Mouse (Mus musculus) forebrain, embryonic 12.5 days (tissue): ENCODE measurements at regions not wholly inside any gene's neighbourhood (a gene's known extent, or its start where the extent isn't known, plus 50 kb on each side); places are given as distances from the start of the nearest gene placed in this dataset.
A peak's percentile ranks its signal among the peaks of the same experiment; 100 is the strongest.

Experiments
- ATAC-seq: fragments of 200-750 bp; cut with Nextera tagmentation; 2 replicates; pipeline ENCODE4 v1.8.0; 2017; ENCODE audit warnings: moderate TSS enrichment; ENCODE audit not compliant: low FRiP score
- H3K27ac ChIP-seq: fragments of 300-500 bp; sonication (generic); 2 replicates; pipeline ENCODE4 v1.5.1; 2016; ENCODE audit warnings: mild to moderate bottlenecking
- H3K27me3 ChIP-seq: fragments of 300-500 bp; sonication (generic); 2 replicates; pipeline ENCODE4 v1.6.1; 2016; ENCODE audit warnings: mild to moderate bottlenecking
- H3K36me3 ChIP-seq: fragments of 300-500 bp; sonication (generic); replicated peaks from 2 replicates; pipeline ENCODE4 v1.6.1; 2016; ENCODE audit warnings: mild to moderate bottlenecking
- H3K4me1 ChIP-seq: fragments of 300-500 bp; sonication (generic); 2 replicates; pipeline ENCODE4 v1.6.1; 2016
- H3K4me2 ChIP-seq: fragments of 300-500 bp; sonication (generic); 2 replicates; pipeline ENCODE4 v1.6.1; 2016; ENCODE audit warnings: mild to moderate bottlenecking, moderate library complexity
- H3K4me3 ChIP-seq: fragments of 300-500 bp; sonication (generic); replicated peaks from 2 replicates; pipeline ENCODE4 v1.5.1; 2016; ENCODE audit warnings: mild to moderate bottlenecking
- H3K9ac ChIP-seq: fragments of 300-500 bp; sonication (generic); 2 replicates; pipeline ENCODE4 v1.6.1; 2016; ENCODE audit warnings: mild to moderate bottlenecking
- H3K9me3 ChIP-seq: fragments of 300-500 bp; sonication (generic); 2 replicates; pipeline ENCODE4 v1.6.1; 2016
- WGBS: fragments of 180-500 bp; shearing (Covaris S2); methylation state at CpG from one replicate; pipeline ENCODE4 v1.1.7; 2016; 5-methylcytosine and 5-hydroxymethylcytosine counted together

- H3K4me3 ChIP-seq, result no peak overlapping the region
- no peaks in the 10 kb centered on the region; the same call in 1 of the 2 replicates for H3K4me1 ChIP-seq
- no peaks in the 10 kb centered on the region for H3K36me3 ChIP-seq
- no peak for ATAC-seq
- no peaks in the 10 kb centered on the region for H3K9me3 ChIP-seq
- H3K4me2 ChIP-seq, result no peak overlapping the region
- H3K27me3 ChIP-seq, result no peaks in the 10 kb centered on the region
- no peak overlapping the region for H3K9ac ChIP-seq
- 73% methylated on average over 4 of the region's 4 CpGs for WGBS
- H3K27ac ChIP-seq, result no peak overlapping the region
Measured at GRCm38 (mm10) chr2:78393090-78393489, 446.9 kb upstream of the Cwc22 start.

DNA sequence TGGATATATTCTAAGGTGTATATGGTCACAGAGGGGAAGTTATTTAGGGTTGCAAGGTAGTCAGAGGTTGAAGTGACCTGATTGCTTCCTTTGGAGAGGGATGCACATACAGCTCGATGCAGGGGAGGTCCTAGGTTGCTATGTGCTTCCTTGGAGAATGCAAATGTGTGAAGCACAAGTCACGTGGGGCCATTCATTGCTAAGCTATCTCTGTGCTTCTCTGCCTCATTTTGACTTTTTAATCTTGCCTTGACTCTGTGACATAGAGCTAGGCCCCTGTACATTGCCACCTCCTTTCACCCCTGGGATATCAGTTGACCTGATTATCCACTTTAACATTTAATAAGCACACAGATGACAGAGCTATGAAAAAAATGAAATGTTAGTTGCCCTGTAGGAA lies 446.2 kb upstream of the Cwc22 start:
- H3K27me3 ChIP-seq, result no peaks in the 10 kb centered on the region
- H3K9ac ChIP-seq, result no peak overlapping the region
- H3K4me1 ChIP-seq, result no peaks in the 10 kb centered on the region; the same call in 1 of the 2 replicates
- ATAC-seq, result no peak
- no peak overlapping the region for H3K4me3 ChIP-seq
- H3K27ac ChIP-seq, result no peak overlapping the region
- H3K36me3 ChIP-seq, result no peaks in the 10 kb centered on the region
- no peak overlapping the region for H3K4me2 ChIP-seq
- 68% methylated on average over 2 of the region's 2 CpGs for WGBS
- no peaks in the 10 kb centered on the region for H3K9me3 ChIP-seq

- Histone ChIP-seq H3K36me3 (no peaks in the 10 kb centered on the region), H3K9ac (no peak overlapping the region), H3K27ac (no peak overlapping the region), H3K9me3 (no peaks in the 10 kb centered on the region), H3K4me3 (no peak overlapping the region), H3K27me3 (no peaks in the 10 kb centered on the region), H3K4me2 (no peak overlapping the region), H3K4me1 (no peaks in the 10 kb centered on the region; the same call in 1 of the 2 replicates)
- no peak for ATAC-seq
- 79% methylated on average over 4 of the region's 4 CpGs for WGBS
Measured at GRCm38 (mm10) chr2:78388001-78388400, 441.8 kb upstream of the Cwc22 start.

GRCm38 (mm10) chr2:78381234-78381633 lies 435.1 kb upstream of the Cwc22 start:
- no peaks in the 10 kb centered on the region for H3K4me1 ChIP-seq
- no peaks in the 10 kb centered on the region for H3K36me3 ChIP-seq
- no peak overlapping the region for H3K9ac ChIP-seq
- no peak overlapping the region for H3K4me3 ChIP-seq
- no peak for ATAC-seq
- H3K4me2 ChIP-seq, result no peak overlapping the region
- no peaks in the 10 kb centered on the region for H3K9me3 ChIP-seq
- H3K27ac ChIP-seq, result no peak overlapping the region
- no peaks in the 10 kb centered on the region for H3K27me3 ChIP-seq

DNA sequence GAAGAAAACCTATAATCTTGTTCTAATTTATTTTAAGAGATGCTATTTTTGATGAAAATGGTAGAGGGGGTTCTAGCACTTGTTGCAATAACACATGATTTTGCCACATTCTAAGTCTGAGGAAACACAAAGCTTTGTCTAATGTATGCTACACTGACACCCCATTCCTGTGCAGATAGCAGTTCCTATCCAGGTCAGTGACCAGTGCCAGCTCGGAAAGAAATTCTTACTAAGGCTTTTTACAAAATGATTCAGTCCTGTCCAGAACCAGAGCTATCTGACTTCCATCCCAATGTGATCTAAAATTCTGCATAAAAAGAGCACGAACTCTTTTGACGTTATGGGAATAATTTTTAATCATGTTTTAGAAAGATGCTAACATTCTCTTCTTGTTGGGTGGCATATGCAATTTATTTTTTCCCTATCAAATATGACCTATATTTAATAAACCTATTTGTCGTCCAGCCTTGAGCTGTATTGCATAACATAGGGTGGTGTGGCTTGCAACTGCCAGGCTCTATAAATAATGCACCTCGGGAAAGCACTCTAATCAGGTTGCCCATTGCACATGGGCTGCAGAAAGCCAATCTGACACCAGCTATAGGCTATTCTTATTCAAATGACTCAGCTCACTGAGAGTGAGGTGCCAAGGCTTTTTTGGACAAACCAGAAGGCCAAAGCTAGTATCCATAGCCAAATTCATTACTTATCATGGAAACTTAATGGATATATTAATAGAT lies 385.7 kb upstream of the Cwc22 start:
- Histone ChIP-seq H3K9me3 (no peaks in the 10 kb centered on the region), H3K4me1 (no peaks in the 10 kb centered on the region), H3K9ac (no peak overlapping the region), H3K4me3 (no peak overlapping the region), H3K4me2 (no peak overlapping the region), H3K36me3 (no peaks in the 10 kb centered on the region), H3K27ac (no peak overlapping the region), H3K27me3 (no peaks in the 10 kb centered on the region)
- WGBS, result 79% methylated on average over 5 of the region's 5 CpGs
- ATAC-seq, result no peak

DNA sequence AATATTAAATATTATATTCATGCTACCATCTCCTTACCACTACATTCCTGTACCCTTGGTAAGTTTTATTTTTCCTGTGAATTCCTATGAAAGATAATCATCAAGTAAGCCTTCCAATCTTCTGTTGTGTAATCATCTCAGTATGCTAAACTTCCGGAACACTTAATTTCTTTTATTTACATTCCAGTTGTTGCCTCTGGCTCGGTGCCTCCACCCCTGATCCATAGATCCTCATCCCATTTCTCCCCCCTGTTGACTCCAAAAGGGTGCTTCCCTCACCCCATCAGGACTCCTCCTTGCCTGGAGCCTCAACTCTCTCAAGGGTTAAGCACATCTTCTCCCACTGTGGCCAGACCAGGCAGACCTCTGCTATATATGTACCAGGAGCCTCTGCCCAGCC lies 379.9 kb upstream of the Cwc22 start:
- Histone ChIP-seq H3K9me3 (no peaks in the 10 kb centered on the region), H3K4me3 (no peak overlapping the region), H3K36me3 (no peaks in the 10 kb centered on the region), H3K4me2 (no peak overlapping the region), H3K4me1 (no peaks in the 10 kb centered on the region), H3K27ac (no peak overlapping the region), H3K9ac (no peak overlapping the region), H3K27me3 (no peaks in the 10 kb centered on the region)
- no peak for ATAC-seq
- 80% methylated on average over 2 of the region's 2 CpGs for WGBS

GRCm38 (mm10) chr2:78322216-78322965 lies 376.2 kb upstream of the Cwc22 start:
- 73% methylated on average over 3 of the region's 3 CpGs for WGBS
- Histone ChIP-seq H3K4me3 (no peak overlapping the region), H3K4me2 (no peak overlapping the region), H3K27me3 (no peaks in the 10 kb centered on the region), H3K9ac (no peak overlapping the region), H3K4me1 (no peaks in the 10 kb centered on the region), H3K9me3 (no peaks in the 10 kb centered on the region), H3K27ac (no peak overlapping the region), H3K36me3 (no peaks in the 10 kb centered on the region)
- no peak for ATAC-seq

GRCm38 (mm10) chr2:78311766-78312491 lies 365.8 kb upstream of the Cwc22 start:
- no peaks in the 10 kb centered on the region for H3K27me3 ChIP-seq
- H3K27ac ChIP-seq, result no peak overlapping the region
- no peak for ATAC-seq
- no peak overlapping the region for H3K4me3 ChIP-seq
- H3K36me3 ChIP-seq, result no peaks in the 10 kb centered on the region
- H3K4me2 ChIP-seq, result no peak overlapping the region
- H3K9ac ChIP-seq, result no peak overlapping the region
- WGBS, result 68% methylated on average over 13 of the region's 13 CpGs
- H3K9me3 ChIP-seq, result no peaks in the 10 kb centered on the region
- no peaks in the 10 kb centered on the region for H3K4me1 ChIP-seq

DNA sequence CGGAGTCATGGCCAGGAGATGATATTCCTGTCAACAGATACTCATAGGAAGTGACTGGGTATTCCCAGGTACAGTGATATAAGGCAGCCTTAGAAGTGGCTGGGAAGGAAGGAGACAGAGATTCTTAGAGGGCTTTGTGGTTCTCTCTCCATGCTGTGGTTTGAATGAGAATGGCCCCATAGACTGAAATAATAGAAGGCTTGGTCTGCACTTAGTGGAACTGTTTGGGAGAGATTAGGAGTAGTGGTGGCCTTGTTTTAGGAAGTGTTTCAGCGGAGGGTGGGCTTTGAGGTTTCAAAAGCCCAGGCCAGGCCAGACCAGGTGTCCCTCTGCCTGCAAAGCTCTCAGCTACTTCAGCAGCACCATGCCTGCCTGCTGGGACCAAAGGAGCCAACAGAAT lies 363.2 kb upstream of the Cwc22 start:
- Histone ChIP-seq H3K9ac (no peak overlapping the region), H3K9me3 (no peaks in the 10 kb centered on the region), H3K27me3 (no peaks in the 10 kb centered on the region), H3K4me3 (no peak overlapping the region), H3K4me1 (no peaks in the 10 kb centered on the region), H3K27ac (no peak overlapping the region), H3K36me3 (no peaks in the 10 kb centered on the region), H3K4me2 (no peak overlapping the region)
- 55% methylated on average over 2 of the region's 2 CpGs for WGBS
- no peak for ATAC-seq

DNA sequence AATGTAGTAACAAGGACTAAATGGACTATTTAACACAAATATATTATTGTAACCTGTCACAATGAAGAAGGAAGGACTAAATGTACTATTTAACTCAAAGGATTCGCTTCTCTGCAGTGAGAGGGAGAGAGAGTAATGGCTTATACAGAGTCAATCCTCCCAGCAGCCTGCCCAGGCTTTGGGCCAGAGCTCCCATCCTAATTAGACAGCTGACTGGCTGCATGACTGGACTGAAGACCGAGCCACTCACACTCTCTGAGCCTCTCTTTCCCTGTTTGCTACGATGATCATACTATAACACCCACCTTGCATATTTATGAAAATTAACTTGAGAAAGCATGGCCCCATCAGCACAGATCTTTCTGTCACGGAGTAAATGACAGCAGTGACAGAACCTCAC lies 360.7 kb upstream of the Cwc22 start:
- Histone ChIP-seq H3K9me3 (no peaks in the 10 kb centered on the region), H3K36me3 (no peaks in the 10 kb centered on the region), H3K4me2 (no peak overlapping the region), H3K4me1 (no peaks in the 10 kb centered on the region), H3K27me3 (no peaks in the 10 kb centered on the region), H3K9ac (no peak overlapping the region), H3K27ac (no peak overlapping the region), H3K4me3 (no peak overlapping the region)
- ATAC-seq, result no peak
- 73% methylated on average over 4 of the region's 4 CpGs for WGBS

DNA sequence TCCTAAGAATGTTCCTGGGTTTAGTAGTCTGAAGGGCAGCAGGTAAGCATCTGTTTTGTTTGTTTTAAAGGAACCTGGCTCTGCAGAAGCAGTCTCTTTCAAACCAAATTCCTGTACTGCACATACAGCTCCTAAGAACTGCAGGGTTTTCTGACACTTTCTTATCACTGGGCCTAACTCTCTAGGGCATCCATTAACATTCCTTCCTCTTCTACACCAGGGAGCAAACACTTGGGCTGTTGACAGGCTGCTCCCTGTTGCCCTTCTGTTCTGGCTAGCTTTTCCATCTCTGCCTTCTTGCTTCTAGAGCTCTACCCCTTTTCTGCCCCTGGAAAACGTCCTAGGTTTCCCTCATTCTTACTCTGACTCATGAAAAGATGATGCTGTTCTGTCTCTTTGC lies 345.5 kb upstream of the Cwc22 start:
- 34% methylated on average over 1 of the region's 1 CpGs for WGBS
- H3K27me3 ChIP-seq, result no peaks in the 10 kb centered on the region
- H3K4me2 ChIP-seq, result no peak overlapping the region
- H3K4me1 ChIP-seq, result no peaks in the 10 kb centered on the region
- no peaks in the 10 kb centered on the region for H3K9me3 ChIP-seq
- no peak overlapping the region for H3K9ac ChIP-seq
- no peak overlapping the region for H3K4me3 ChIP-seq
- no peak overlapping the region for H3K27ac ChIP-seq
- ATAC-seq, result no peak
- H3K36me3 ChIP-seq, result no peaks in the 10 kb centered on the region

- 0 out of 2 replicates have a peak overlapping the region, but pooled peaks have one; percentile 36 for H3K27ac ChIP-seq
Measured at GRCm38 (mm10) chr2:78284806-78285205, 338.6 kb upstream of the Cwc22 start.

More at GRCm38 (mm10) chr2:78284806-78285205, 338.6 kb upstream of the Cwc22 start:
- Histone ChIP-seq H3K27me3 (no peaks in the 10 kb centered on the region), H3K4me3 (no peak overlapping the region), H3K36me3 (no peaks in the 10 kb centered on the region), H3K9me3 (no peaks in the 10 kb centered on the region), H3K9ac (no peak overlapping the region), H3K4me1 (peaks cover 12% of the 10 kb centered on the region), H3K4me2 (no peak overlapping the region)
- peak; percentile 91 for ATAC-seq
